Mouse (Mus musculus): Measurements from ENCODE around the gene Akna. TPM values are rescaled to one million over a fixed set of nuclear protein-coding genes. Genes with fewer than 3 reads are reported as not detected.

The Akna gene
- total and polyA plus RNA-seq, 3 experiments, result 6.5 to 37.5 (median 28.0) TPM

DNA sequence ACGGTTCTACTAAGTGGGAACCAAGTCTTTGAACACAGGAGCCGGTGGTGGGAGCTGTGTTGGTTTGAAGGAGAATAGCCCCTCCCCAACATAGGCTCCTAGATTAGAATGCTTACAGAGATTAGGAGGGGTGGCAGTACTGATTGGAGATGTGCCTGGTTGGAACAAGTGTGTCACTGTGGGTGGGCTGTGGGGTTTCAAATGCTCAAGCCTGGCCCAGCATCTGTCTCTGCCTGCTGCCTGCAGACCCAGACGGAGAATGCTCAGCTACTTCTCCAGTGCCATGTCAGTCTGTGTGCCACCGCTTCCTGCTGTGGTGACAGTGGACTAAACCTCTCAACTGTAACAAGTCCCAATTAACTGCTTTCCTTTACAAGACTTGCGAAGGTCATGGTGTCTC, 47.4 kb upstream of the Akna start:
- no peak overlapping the region for H3K27ac ChIP-seq (ENCODE audit: insufficient read depth, low read depth)
- peaks cover 0 to 14% of the 10 kb centered on the region in 2 experiments for H3K36me3 ChIP-seq (replicated peaks in 1 of 2; ENCODE audit: control insufficient read depth in 1 of 2, insufficient read depth in 1 of 2, low read length in 1 of 2)
- no peak overlapping the region for H3K4me3 ChIP-seq (replicated peaks in 1 of 3; ENCODE audit: low read depth in 2 of 3, low read length in 2 of 3, poor library complexity in 1 of 3)
- no peak for TF ChIP-seq UBTF (IDR thresholded peaks at IDR 0.05; ENCODE audit: low read depth, low read length)
- TF ChIP-seq SMC3 (IDR thresholded peaks at IDR 0.05; ENCODE audit: low read depth, low read length), result no peak
- TF ChIP-seq RAD21 (IDR thresholded peaks at IDR 0.05; ENCODE audit: low read depth, low read length), result no peak
- TF ChIP-seq TBP (conservative IDR thresholded peaks at IDR 0.05; ENCODE audit: low read depth, low read length), result no peak
- no peak for TF ChIP-seq USF2 (conservative IDR thresholded peaks at IDR 0.05; ENCODE audit: low read depth, low read length)
- no peak for TF ChIP-seq CTCF (conservative IDR thresholded peaks at IDR 0.05 in 1 of 2, IDR thresholded peaks at IDR 0.05 in 1 of 2; ENCODE audit: low read depth in 2 of 2, low read length in 2 of 2)
- no peak for TF ChIP-seq GABPA (IDR thresholded peaks at IDR 0.05; ENCODE audit: insufficient replicate concordance, low read depth, low read length)
- no peak for TF ChIP-seq BHLHE40 (IDR thresholded peaks at IDR 0.05; ENCODE audit: low read depth, low read length)
- no peak for TF ChIP-seq EP300 (IDR thresholded peaks at IDR 0.05; ENCODE audit: low read length)
- TF ChIP-seq ZNF384 (IDR thresholded peaks at IDR 0.05; ENCODE audit: low read depth, low read length), result no peak
- no peak for TF ChIP-seq POLR2A (IDR thresholded peaks at IDR 0.05; ENCODE audit: low read depth, low read length)
- TF ChIP-seq RCOR1 (conservative IDR thresholded peaks at IDR 0.05; ENCODE audit: low read depth, low read length), result no peak
- no peak for TF ChIP-seq MYC (IDR thresholded peaks at IDR 0.05; ENCODE audit: low read depth, low read length)
- no peak for TF ChIP-seq SIN3A (IDR thresholded peaks at IDR 0.05; ENCODE audit: low read length)
- no peak for TF ChIP-seq JUND (conservative IDR thresholded peaks at IDR 0.05; ENCODE audit: low read depth, low read length)
- no peak for TF ChIP-seq ZMIZ1 (IDR thresholded peaks at IDR 0.05; ENCODE audit: low read depth, low read length)
- TF ChIP-seq ELF1 (IDR thresholded peaks at IDR 0.05; ENCODE audit: low read depth, low read length), result no peak
- no peak for TF ChIP-seq MAZ (IDR thresholded peaks at IDR 0.05; ENCODE audit: low read depth, low read length)
- peaks cover 12% of the 10 kb centered on the region for H3K9me3 ChIP-seq (replicated peaks; ENCODE audit: low read length)
- no peaks in the 10 kb centered on the region for H3K79me2 ChIP-seq (replicated peaks; ENCODE audit: control insufficient read depth, extremely low read depth, insufficient read depth, poor library complexity, severe bottlenecking)
- H3K4me1 ChIP-seq (ENCODE audit: control insufficient read depth in 1 of 2, insufficient read depth in 2 of 2), result peaks cover 2 to 23% of the 10 kb centered on the region in 2 experiments; a peak in 3 of 4 replicates
- dilution Hi-C loops (cut with MboI; ENCODE audit: extremely low pct_ligation_motif_present, extremely low pct_unique_long_range_greater_than_20kb, low sequenced_read_pairs) (no loop called here), in situ Hi-C loops (cut with MboI; ENCODE audit: low pct_ligation_motif_present, low pct_unique_long_range_greater_than_20kb, low sequenced_read_pairs) (no loop called here)
- H3K9ac ChIP-seq (ENCODE audit: insufficient read depth, low read depth), result no peak overlapping the region
- no peak for DNase-seq (ENCODE audit: extremely low read depth)
- no peaks in the 10 kb centered on the region for H3K27me3 ChIP-seq (replicated peaks)
- H3K4me2 ChIP-seq (ENCODE audit: insufficient read depth, low read depth, poor library complexity, severe bottlenecking), result no peak overlapping the region

DNA sequence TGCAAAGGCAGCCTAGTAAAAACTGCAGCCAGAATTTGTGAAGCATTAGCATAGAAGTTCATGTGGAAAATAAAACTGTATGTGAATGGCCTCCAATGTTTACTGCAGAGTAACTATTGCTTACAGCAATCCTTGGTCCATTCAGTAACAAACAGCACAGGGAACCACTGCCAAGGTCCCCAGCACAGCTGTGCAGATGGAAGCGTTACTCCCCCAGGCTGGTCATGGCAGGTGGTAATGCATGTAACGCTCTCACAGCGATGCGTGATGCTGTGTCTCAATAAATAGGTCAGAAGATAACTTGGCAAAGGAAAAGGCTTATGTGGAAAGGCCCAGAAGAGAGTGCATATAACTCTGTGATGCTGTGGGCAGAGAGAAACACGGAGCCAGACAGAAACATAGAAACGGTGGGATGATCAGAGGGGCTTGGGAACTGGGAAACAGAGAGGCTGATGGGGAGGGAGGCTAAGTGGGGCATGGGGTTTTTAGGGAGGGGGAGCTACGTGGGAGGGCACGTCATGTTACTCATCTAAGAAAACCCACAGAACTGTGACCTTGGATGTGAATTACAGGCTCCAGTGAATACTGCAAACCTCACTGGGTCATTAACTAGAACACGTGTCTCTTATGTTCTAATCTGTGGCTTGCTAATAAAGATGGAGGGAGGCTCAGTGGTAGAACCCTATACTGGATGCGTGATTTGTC, 41.4 kb upstream of the Akna start:
- H3K36me3 ChIP-seq (replicated peaks in 1 of 2; ENCODE audit: control insufficient read depth in 1 of 2, insufficient read depth in 1 of 2, low read length in 1 of 2), result peaks cover 0 to 20% of the 10 kb centered on the region in 2 experiments
- H3K27ac ChIP-seq (ENCODE audit: insufficient read depth, low read depth), result no peak overlapping the region
- peaks cover 0 to 34% of the 10 kb centered on the region in 2 experiments; a peak in 3 of 4 replicates for H3K4me1 ChIP-seq (ENCODE audit: control insufficient read depth in 1 of 2, insufficient read depth in 2 of 2)
- H3K9me3 ChIP-seq (replicated peaks; ENCODE audit: low read length), result peaks cover 12% of the 10 kb centered on the region
- H3K27me3 ChIP-seq (replicated peaks), result no peaks in the 10 kb centered on the region
- dilution Hi-C loops (cut with MboI; ENCODE audit: extremely low pct_ligation_motif_present, extremely low pct_unique_long_range_greater_than_20kb, low sequenced_read_pairs), result no loop called here
- H3K9ac ChIP-seq (ENCODE audit: insufficient read depth, low read depth), result no peak overlapping the region
- in situ Hi-C loops (cut with MboI; ENCODE audit: low pct_ligation_motif_present, low pct_unique_long_range_greater_than_20kb, low sequenced_read_pairs), result no loop called here
- H3K79me2 ChIP-seq (replicated peaks; ENCODE audit: control insufficient read depth, extremely low read depth, insufficient read depth, poor library complexity, severe bottlenecking), result no peaks in the 10 kb centered on the region
- no peak overlapping the region for H3K4me2 ChIP-seq (ENCODE audit: insufficient read depth, low read depth, poor library complexity, severe bottlenecking)
- TF ChIP-seq E2F4 (IDR thresholded peaks at IDR 0.05; ENCODE audit: insufficient replicate concordance, low read depth, low read length), result no peak
- no peak for TF ChIP-seq CTCF (conservative IDR thresholded peaks at IDR 0.05 in 1 of 2, IDR thresholded peaks at IDR 0.05 in 1 of 2; ENCODE audit: low read depth in 2 of 2, low read length in 2 of 2)
- no peak for TF ChIP-seq ZKSCAN1 (IDR thresholded peaks at IDR 0.05; ENCODE audit: borderline replicate concordance, low read depth, low read length)
- TF ChIP-seq MAX (IDR thresholded peaks at IDR 0.05; ENCODE audit: low read length), result no peak
- TF ChIP-seq ZC3H11A (IDR thresholded peaks at IDR 0.05; ENCODE audit: low read depth, low read length), result no peak
- no peak for TF ChIP-seq ETS1 (conservative IDR thresholded peaks at IDR 0.05; ENCODE audit: low read depth, low read length)
- no peak for TF ChIP-seq GABPA (IDR thresholded peaks at IDR 0.05; ENCODE audit: insufficient replicate concordance, low read depth, low read length)
- no peak for TF ChIP-seq JUND (conservative IDR thresholded peaks at IDR 0.05; ENCODE audit: low read depth, low read length)
- TF ChIP-seq CHD2 (IDR thresholded peaks at IDR 0.05; ENCODE audit: low read length), result no peak
- TF ChIP-seq CHD1 (IDR thresholded peaks at IDR 0.05; ENCODE audit: low read depth, low read length), result no peak
- no peak for TF ChIP-seq MEF2A (IDR thresholded peaks at IDR 0.05; ENCODE audit: borderline replicate concordance, low read depth, low read length)
- TF ChIP-seq POLR2A (IDR thresholded peaks at IDR 0.05; ENCODE audit: low read depth, low read length), result no peak
- no peak for TF ChIP-seq MAZ (IDR thresholded peaks at IDR 0.05; ENCODE audit: low read depth, low read length)
- no peak for TF ChIP-seq NELFE (IDR thresholded peaks at IDR 0.05; ENCODE audit: low read depth, low read length)
- TF ChIP-seq RCOR1 (conservative IDR thresholded peaks at IDR 0.05; ENCODE audit: low read depth, low read length), result no peak
- no peak overlapping the region for H3K4me3 ChIP-seq (replicated peaks in 1 of 3; ENCODE audit: low read depth in 2 of 3, low read length in 2 of 3, poor library complexity in 1 of 3)
- no peak for DNase-seq (ENCODE audit: extremely low read depth)

Data from CH12.LX (cell line).